ENCODE assay signal across 18 mouse cellular contexts in genomic region chr9:106236156-106236817, GRCm38 (mm10). TPM values are rescaled to one million over a fixed set of nuclear protein-coding genes. Genes with fewer than 3 reads are reported as not detected.
DNase-seq lines count a peak whose midpoint lies in the region; ATAC-seq and TF ChIP-seq lines count a peak whose summit lies in the region.
"Had no signal": no experiment of that assay in that cellular context is flagged by ENCODE, and none has a peak within 500 bp of the region (broad histone marks: within the 10 kb centered on the region; RNA-seq: fewer than 3 reads in every experiment).

No protein-coding gene starts in this region.

- intact Hi-C loops in heart, postnatal 10 days (cut with DNase I) = no loop called here

- DNase-seq in heart, adult 11 months = peak; percentile 96
- DNase-seq in heart, postnatal 10 days = no peak
- no peak for DNase-seq in layer of hippocampus, adult 2 months (ENCODE audit: low spot score in 2 of 2)
- DNase-seq in layer of hippocampus, postnatal 25 days (ENCODE audit: extremely low spot score in 1 of 2, low spot score in 1 of 2) = no peak
- DNase-seq in adipocyte (ENCODE audit: low spot score) = peak; percentile 24
- DNase-seq in kidney, adult 9 months = peak; percentile 92
- DNase-seq: cerebellum, adult 9-11 months; forebrain, postnatal 0 days; lung, embryonic 14.5 days; retina, postnatal 1 day; thymus, postnatal 14 days had no signal

- no peak for ATAC-seq in frontal cortex, adult (ENCODE audit: low TSS enrichment)
- no peak for ATAC-seq in inflammation-experienced regulatory T-cells, adult 6 months
- ATAC-seq: forebrain, postnatal 0 days had no signal

- H3K4me3 ChIP-seq in layer of hippocampus, adult 2 months = no peak overlapping the region
- H3K4me3 ChIP-seq: myocyte; stomach, embryonic 15.5 days had no signal

- peak overlapping the region; percentile 62; the same call in 1 of the 2 replicates for H3K27ac ChIP-seq in layer of hippocampus, adult 2 months
- H3K27ac ChIP-seq: hindbrain, embryonic 14.5 days; stomach, embryonic 15.5 days had no signal

- TF ChIP-seq CTCF in layer of hippocampus, adult 2 months (conservative IDR thresholded peaks at IDR 0.05) = no peak

RNA-seq across cellular contexts. Expression of gene Alas1, which starts 12.2 kb away (rescaled TPM):
- total RNA-seq in heart, postnatal 10 days (2021) = 100 to 1,000 TPM; 492 to 534 TPM
- total RNA-seq in layer of hippocampus, adult 2 months (2021) = 100 to 1,000 TPM; 149 to 154 TPM
- total RNA-seq in layer of hippocampus, postnatal 25 days (2021) = 100 to 1,000 TPM; 147 to 151 TPM
- 10 to 100 TPM; 40.5 to 69.7 (median 54.7) TPM for polyA plus RNA-seq in inflammation-experienced regulatory T-cells, adult 6 months (2017; shearing (Covaris generic))

RNA-seq across cellular contexts. Expression of gene Tlr9, which starts 13.9 kb away (rescaled TPM):
- under 1 TPM; 0.72 to 0.79 TPM for total RNA-seq in heart, postnatal 10 days (2021)
- 1 to 10 TPM; 1.4 to 1.5 TPM for total RNA-seq in layer of hippocampus, adult 2 months (2021)
- 1 to 10 TPM; 1.2 to 1.5 TPM for total RNA-seq in layer of hippocampus, postnatal 25 days (2021)
- polyA plus RNA-seq in inflammation-experienced regulatory T-cells, adult 6 months (2017; shearing (Covaris generic)) = under 1 TPM in 1 of 3 experiments, not detected in 2; 0.14 TPM
- polyA plus RNA-seq: limb, embryonic 11.5 days; midbrain, embryonic 11.5 days; myocyte had no signal

RNA-seq across cellular contexts. Expression of gene Twf2, which starts 33.4 kb away (rescaled TPM):
- 100 to 1,000 TPM; 112 to 132 TPM for total RNA-seq in heart, postnatal 10 days (2021)
- total RNA-seq in layer of hippocampus, adult 2 months (2021) = 10 to 100 TPM; 52.4 to 58.9 TPM
- 10 to 100 TPM; 52.3 to 57.2 TPM for total RNA-seq in layer of hippocampus, postnatal 25 days (2021)
- polyA plus RNA-seq in inflammation-experienced regulatory T-cells, adult 6 months (2017; shearing (Covaris generic)) = 100 to 1,000 TPM; 126 to 140 (median 135) TPM

RNA-seq across cellular contexts. Expression of gene Ppm1m, which starts 36.7 kb away (rescaled TPM):
- total RNA-seq in heart, postnatal 10 days (2021) = 10 to 100 TPM; 15.4 to 19.5 TPM
- total RNA-seq in layer of hippocampus, adult 2 months (2021) = 10 to 100 TPM; 19.4 to 21.8 TPM
- total RNA-seq in layer of hippocampus, postnatal 25 days (2021) = 10 to 100 TPM; 15.6 to 16.6 TPM
- 10 to 100 TPM; 11.2 to 27.9 (median 20.4) TPM for polyA plus RNA-seq in inflammation-experienced regulatory T-cells, adult 6 months (2017; shearing (Covaris generic))

RNA-seq across cellular contexts. Expression of gene Poc1a, which starts 44.6 kb away (rescaled TPM):
- total RNA-seq in heart, postnatal 10 days (2021) = 1 to 10 TPM; 6.4 to 7.2 TPM
- 10 to 100 TPM in 1 of 2 experiments, 1 to 10 TPM in 1; 8.6 to 14.5 TPM for total RNA-seq in layer of hippocampus, adult 2 months (2021)
- total RNA-seq in layer of hippocampus, postnatal 25 days (2021) = 10 to 100 TPM; 11.7 to 13.0 TPM
- polyA plus RNA-seq in inflammation-experienced regulatory T-cells, adult 6 months (2017; shearing (Covaris generic)) = 10 to 100 TPM in 1 of 3 experiments, 1 to 10 TPM in 2; 3.6 to 21.4 (median 4.8) TPM

Comparison
In these comparisons a context has a peak if more than half of its experiments do, and no peak if none do; other contexts are left out.
1. DNase-seq: peak in heart, adult 11 months (single experiment), adipocyte (single experiment) and kidney, adult 9 months (single experiment); none in heart, postnatal 10 days (0 of 2), layer of hippocampus, adult 2 months (0 of 2) and layer of hippocampus, postnatal 25 days (0 of 2).